Mouse (Mus musculus): ENCODE measurements at regions not wholly inside any gene's neighbourhood (a gene's known extent, or its start where the extent isn't known, plus 50 kb on each side); places are given as distances from the start of the nearest gene placed in this dataset.

DNA sequence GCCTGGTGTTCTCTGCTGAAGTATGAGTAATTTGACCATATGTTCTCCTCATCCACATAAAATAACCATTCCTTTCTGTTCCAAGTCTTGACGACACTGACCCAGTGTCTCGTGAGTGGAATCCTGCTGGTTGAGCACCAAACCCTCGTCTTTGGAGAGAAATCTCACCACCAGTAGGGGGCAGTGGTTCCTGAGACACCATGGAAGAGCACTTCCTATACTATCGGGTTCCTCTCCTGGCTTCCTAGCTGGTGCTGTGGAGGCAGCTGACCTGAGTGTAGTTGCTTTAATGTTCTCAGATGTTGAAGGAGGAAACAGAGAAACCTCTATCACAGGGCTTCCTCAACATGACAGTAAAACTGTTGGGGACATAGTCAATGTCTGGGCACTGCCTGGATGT, 216.4 kb downstream of the Prdm2 start:
- TF ChIP-seq POLR2A (IDR thresholded peaks at IDR 0.05; ENCODE audit: low read depth, low read length) (no peak), CTCF (IDR thresholded peaks at IDR 0.05; ENCODE audit: extremely low read depth, insufficient read depth, insufficient read length, insufficient replicate concordance) (no peak)
